Mouse (Mus musculus) telencephalon, adult 2 months (tissue): ENCODE measurements at regions not wholly inside any gene's neighbourhood (a gene's known extent, or its start where the extent isn't known, plus 50 kb on each side); places are given as distances from the start of the nearest gene placed in this dataset.

Experiments used
- DNase-seq: peaks from one replicate; pipeline ENCODE4 v3.0.0-alpha.2; 2011; ENCODE audit warnings: low read depth, low spot score

GRCm38 (mm10) chr15:74461935-74462334, 174.2 kb downstream of the Mroh4 start:
- no peak for DNase-seq

DNA sequence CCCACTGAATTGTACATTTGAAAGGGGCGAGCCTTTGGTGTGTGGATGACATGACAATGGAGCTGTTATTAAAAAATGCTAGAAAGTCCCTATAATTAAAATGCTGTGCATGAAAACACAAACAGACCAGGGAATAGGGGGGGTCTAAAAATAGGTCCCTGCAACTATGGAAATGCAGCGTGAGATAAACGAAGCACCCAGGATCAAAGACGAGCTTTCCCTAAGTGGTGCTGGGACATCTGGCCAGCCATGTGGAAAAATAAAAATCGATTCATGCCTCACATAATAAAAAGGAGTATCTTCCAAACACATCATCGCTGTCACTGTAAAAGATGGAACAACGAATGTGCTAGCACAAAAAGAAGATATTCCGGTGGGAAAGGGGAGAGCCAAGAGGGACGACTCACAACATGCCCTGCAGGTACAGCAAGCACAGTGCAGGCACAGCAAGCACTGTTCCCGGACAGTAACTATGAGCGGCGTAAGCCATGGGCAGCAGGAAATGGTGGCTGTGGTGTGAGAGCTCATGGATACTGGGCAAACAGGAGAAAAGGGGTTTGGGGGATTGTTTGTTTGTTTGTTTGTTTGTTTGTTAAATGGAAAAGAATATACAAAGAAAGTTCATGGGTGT, 176.7 kb downstream of the Mroh4 start:
- DNase-seq = no peak

DNA sequence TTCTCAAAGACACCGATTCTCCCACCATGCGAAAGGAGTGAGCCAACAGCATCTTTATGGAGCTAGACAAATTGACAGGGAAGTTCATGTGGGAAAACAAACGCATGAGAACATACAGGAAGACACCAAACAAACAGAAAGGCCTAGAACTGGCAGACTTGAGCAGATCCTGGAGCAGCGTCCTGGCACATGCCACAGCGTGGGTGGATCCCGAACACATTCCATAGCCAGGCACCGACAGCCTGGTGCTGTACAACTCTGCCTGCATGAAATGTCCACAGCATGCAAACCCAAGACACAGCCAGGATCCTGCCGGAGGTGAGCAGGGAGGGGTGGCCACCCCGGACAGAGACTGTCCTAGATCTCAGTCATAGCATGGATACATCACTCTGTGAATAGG, 177.2 kb downstream of the Mroh4 start:
- DNase-seq = peak; percentile 51

DNA sequence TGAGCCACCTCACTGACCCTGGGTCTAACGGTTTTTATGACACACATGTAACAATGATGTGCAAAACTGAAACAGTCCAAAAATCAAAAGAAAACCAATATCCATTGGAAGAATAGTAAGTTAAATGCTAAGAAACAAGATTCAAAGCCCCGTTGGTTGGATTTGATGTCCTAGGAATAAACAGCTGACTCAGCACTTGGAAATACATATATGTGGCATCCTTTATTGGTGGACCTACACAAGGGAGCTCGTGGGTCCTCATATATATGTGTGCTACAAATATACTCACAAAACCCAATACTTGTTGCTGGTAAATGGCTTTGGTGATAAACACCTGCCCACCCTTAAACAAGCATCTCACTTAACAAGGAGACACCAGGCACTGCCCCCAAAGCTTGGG, 178.2 kb downstream of the Mroh4 start:
- DNase-seq = no peak

DNA sequence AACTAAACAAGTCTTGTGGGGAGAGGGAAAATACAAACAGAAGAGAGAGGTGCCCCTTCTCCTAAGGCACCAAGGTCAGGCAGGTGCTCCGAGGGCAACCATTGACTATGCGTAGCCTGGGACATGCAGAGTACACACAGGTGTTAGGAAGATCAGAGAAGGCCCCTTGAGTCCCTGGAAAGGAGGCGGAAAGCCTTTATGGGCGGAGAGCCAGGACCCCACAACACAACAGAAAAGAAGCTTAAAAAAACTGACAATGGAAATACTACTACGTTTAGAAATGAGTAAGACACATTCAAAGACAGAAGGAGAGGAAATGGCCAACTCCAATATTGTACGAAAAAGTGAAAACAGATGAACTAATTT, 179.5 kb downstream of the Mroh4 start:
- DNase-seq = no peak

DNA sequence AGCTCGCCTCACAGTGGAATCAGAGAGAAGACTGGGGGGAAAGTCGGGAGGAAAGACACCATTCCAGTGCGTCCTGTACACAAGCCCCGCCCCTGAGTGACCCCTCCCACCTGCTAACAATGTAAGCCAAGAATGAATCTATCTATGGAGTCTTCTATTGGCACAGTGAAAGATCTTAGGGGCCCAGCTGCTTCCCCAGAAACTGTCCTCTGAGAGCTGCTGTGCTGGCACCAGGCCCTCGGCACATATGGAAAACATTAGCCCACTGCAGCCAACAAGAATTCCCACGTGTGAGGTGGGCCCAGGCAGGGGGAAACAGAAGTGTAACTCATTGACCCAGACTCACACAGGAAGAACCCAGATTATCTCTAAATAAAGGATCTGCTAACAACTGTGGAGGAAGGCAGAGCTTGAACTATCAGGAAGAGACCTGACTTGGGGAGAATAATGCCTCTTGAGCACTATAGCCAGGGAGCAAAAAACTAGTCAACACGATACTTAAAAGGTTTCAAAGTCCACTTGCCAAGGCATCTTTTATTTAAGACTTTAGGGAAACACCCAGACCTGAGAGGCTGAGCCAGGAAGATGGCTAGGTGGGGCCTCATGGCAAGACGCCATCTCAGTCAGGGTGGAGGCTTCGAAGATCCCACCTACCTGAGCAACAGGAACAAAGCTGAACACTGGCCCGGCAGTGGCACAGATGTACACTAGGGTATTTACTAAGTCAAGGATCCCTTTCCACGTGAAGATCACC, 180.1 kb downstream of the Mroh4 start:
- DNase-seq = no peak

DNA sequence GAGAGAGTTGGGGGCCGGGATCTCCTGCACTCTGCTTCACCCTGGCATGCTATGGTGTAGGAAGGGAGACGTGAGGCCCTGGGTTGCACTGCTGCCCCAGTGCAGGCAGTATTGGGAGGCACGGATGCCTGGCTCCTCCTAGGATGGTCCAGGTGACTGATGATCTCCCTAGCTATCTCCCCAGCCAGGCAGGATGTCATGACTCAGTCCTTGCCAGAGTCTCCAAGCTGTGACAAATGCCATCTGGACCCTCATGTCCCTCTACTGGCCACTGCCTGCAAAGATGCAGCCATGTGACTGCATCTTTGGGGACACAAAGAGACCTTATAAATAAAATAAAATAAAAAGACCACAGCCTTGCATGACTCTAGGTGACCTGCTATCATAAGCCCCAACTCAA, 181.6 kb downstream of the Mroh4 start:
- DNase-seq = no peak

DNA sequence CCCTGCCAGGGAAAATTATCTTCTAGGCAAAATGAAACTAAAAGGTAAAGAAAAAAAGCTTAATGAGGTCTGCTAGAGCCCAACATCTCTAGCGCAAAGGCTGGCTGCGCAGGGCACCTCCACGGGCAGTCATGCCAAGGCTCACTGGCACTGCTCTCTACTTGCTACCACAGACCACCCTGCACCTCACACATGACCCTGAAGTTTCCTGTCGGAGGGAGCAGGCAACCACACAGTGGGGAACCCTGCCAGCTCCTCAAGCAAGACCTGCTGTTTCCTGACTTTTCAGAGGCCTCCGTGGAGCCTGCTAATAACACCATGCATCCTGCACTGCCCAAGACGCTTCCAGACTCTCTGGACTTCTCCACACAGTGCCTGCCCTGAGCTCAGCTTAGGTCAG, 182.3 kb downstream of the Mroh4 start:
- DNase-seq = no peak

- DNase-seq = no peak
Measured at GRCm38 (mm10) chr15:74452426-74452825, 183.7 kb downstream of the Mroh4 start.

- no peak for DNase-seq
Measured at GRCm38 (mm10) chr15:74441889-74442288, 194.3 kb downstream of the Mroh4 start.

GRCm38 (mm10) chr15:74426989-74427388, 209.2 kb downstream of the Mroh4 start:
- no peak for DNase-seq

DNA sequence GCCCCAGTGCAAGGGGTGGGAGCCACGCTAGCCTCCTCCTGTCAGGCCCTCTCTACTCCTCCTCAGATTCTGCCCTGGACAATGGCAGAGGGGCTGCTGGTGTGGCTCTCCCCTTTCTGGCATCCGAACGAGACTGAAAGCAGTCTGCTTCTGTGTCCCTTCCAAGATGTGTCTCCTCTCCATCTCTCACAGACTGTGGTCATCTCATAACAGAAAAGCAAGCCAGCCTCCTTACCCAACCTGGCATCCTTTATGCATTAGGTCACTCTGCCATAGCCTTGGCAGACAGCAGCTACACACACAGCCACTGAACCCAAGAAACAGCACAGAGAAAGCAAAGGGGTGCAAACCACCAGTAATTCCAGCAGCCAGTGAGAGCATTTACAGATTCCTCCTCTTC, 213.2 kb downstream of the Mroh4 start:
- no peak for DNase-seq

GRCm38 (mm10) chr15:74420550-74420949, 215.6 kb downstream of the Mroh4 start:
- DNase-seq = no peak

DNA sequence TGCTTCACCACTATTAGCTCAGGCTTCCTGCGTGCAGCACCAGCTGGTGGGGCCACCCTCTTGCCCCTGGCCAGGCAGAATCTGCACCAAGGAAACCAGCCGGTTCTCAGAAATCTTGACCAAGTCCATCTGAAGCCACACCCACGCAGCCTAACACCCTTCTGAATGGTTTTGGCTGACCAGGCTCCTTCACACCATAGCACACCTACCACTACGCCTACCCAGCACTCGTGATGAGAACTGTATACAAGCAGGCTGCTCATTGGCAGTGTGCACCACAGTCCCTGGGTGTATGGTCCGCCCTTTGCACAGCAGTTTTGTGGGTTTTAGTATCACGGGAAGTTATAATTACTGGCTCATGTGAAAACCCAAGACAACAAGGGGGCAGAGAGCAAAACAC, 217.5 kb downstream of the Mroh4 start:
- DNase-seq = no peak

- peak; percentile 59 for DNase-seq
Measured at GRCm38 (mm10) chr15:74413217-74413616, 222.9 kb downstream of the Mroh4 start.

DNA sequence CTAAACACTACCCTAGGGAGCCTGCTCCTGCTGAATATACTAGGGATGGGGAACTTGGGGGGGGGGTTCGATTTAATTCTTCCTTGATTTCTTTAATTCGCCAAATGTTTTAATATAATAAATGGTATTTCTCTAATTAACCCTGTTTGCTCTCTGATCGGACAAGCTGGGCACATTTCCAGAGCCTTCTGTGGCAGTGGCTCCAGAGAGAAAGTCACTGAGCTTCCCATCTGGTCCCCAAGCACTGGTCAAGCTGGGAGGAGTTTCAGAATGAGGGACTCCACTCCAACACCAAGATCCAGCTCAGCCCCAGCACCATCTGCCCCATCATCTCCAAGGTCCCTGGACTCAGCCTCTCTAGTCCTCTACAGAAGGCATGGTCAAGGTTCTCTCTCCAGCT, 223.9 kb downstream of the Mroh4 start:
- no peak for DNase-seq

DNA sequence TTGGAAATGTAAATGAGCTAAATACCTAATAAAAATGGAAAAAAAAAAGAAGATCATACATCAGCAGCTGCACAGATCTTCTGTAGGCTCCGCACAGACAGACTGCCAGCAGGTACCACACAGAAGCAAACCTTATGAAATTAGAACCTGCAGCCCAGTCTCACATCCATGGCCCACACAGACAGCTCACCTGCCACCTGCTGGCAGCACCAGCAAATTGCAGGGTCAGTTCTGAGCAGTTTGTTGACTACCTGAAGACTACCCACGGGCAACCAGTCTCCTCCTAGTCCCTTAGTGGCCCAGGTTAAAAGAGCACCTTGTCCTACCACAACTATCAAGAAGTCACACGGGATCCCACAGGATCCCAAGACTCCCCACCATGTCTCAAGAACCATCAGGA, 225.1 kb downstream of the Mroh4 start:
- DNase-seq = no peak

- DNase-seq = no peak
Measured at GRCm38 (mm10) chr15:74404866-74405265, 231.3 kb downstream of the Mroh4 start.

- no peak for DNase-seq
Measured at GRCm38 (mm10) chr15:74401275-74401674, 234.9 kb downstream of the Mroh4 start.

DNA sequence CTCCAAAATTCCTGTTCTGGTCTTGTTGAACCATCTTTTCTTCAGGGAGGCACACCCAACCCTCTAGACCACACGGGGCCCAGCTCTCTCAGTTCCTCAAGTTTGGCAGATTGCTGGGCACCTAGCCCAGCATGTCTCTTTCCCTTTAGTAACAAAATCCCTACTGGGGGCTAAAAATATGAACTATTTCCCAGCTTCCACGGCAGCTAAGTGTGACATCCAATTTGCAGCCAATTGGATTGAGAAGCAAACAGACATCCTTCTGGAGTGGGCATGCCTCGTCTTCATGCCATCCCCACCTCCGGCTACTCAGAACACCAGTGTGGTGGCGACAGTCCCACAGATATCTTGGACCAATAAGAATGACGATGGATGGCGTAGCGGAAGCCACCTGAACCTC, 240.1 kb downstream of the Mroh4 start:
- DNase-seq = peak; percentile 74

DNA sequence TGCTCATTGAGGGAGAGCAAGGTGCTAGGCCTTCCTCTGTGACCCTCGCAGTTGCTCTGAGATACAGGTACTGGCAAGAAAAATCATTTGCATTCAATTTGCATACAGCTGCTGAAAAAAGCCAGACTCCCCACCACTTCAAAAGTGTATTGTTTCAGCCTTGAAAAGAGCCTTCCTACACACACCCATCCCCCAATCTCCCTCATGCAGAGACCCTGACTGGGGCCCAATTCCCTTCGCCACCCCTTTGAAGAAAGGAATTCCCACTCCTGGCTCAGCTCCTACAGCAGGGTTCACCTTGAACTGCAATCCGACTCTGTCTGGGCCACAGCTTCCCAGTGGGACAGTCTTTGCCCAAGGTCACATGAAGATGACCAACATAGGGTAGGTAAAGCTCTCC, 248.6 kb downstream of the Mroh4 start:
- no peak for DNase-seq

DNA sequence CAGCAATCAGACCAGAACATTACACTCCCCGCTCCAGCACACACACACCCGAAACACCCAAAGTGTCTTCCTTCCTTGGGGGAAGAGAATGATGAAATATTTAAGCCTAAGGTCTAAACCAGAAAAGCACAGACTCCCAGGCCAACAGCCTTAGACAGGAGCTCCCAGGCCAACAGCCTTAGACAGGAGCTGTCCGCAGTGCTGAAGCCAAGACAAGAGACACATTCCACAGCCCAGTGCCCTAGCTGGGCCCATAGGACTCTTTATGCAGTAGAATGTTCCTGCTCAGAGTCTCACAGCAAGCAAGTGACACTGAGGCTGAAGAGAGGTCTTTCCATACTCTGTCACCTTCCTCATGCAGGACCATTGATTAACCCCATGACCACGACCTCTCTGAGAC, 253.6 kb downstream of the Mroh4 start:
- no peak for DNase-seq

DNA sequence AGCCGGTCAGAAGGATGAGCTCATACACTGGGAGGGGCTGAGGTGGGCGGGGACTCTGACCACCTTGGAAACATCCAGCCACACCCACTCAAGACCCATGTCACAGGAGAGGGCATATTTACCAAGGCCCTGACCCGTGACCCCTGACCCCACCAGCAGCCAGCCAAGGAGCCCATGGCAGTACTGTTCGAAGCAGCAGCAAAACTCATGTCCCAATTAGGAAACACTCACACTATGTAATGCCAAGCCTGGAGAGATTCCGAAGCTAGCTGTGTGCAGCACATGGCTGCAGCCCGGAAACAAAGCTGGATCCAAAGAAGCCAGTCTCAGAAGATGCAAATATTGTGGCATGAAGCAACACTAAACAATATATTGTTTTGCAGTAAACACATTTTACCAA, 256.8 kb downstream of the Mroh4 start:
- DNase-seq = no peak

- DNase-seq = no peak
Measured at GRCm38 (mm10) chr15:74369461-74369860, 266.7 kb downstream of the Mroh4 start.
